Mouse (Mus musculus) heart, embryonic 16.5 days (tissue): ENCODE measurements at regions not wholly inside any gene's neighbourhood (a gene's known extent, or its start where the extent isn't known, plus 50 kb on each side); places are given as distances from the start of the nearest gene placed in this dataset.

Source experiments
- ATAC-seq: fragments of 200-750 bp; cut with Nextera tagmentation; replicated peaks from 2 replicates; pipeline ENCODE4 v1.8.0; 2017; ENCODE audit warnings: moderate number of reproducible peaks; ENCODE audit not compliant: insufficient read depth, low FRiP score; ENCODE audit errors: extremely low read depth
- H3K27ac ChIP-seq: fragments of 300-500 bp; sonication (generic); 2 replicates; pipeline ENCODE4 v1.5.1; 2014; ENCODE audit warnings: mild to moderate bottlenecking, low read length, control low read depth, moderate library complexity
- H3K27me3 ChIP-seq: fragments of 300-500 bp; sonication (generic); 2 replicates; pipeline ENCODE4 v1.6.1; 2014; ENCODE audit warnings: low read length, mixed read lengths; ENCODE audit not compliant: control insufficient read depth, insufficient read depth
- H3K36me3 ChIP-seq: fragments of 300-500 bp; sonication (generic); 2 replicates; pipeline ENCODE4 v1.6.1; 2014; ENCODE audit not compliant: control insufficient read depth, insufficient read depth
- H3K4me1 ChIP-seq: fragments of 300-500 bp; sonication (generic); 2 replicates; pipeline ENCODE4 v1.6.1; 2014; ENCODE audit warnings: low read length, mixed read lengths; ENCODE audit not compliant: control insufficient read depth, insufficient read depth
- H3K4me2 ChIP-seq: fragments of 300-500 bp; sonication (generic); 2 replicates; pipeline ENCODE4 v1.6.1; 2014; ENCODE audit warnings: low read depth, mild to moderate bottlenecking, control low read depth, low read length
- H3K4me3 ChIP-seq: fragments of 300-500 bp; sonication (generic); 2 replicates; pipeline ENCODE4 v1.5.1; 2014; ENCODE audit warnings: mild to moderate bottlenecking, control low read depth, low read length
- H3K9ac ChIP-seq: fragments of 300-500 bp; sonication (generic); 2 replicates; pipeline ENCODE4 v1.6.1; 2014; ENCODE audit warnings: low read length, control low read depth
- H3K9me3 ChIP-seq: fragments of 300-500 bp; sonication (generic); replicated peaks from 2 replicates; pipeline ENCODE4 v1.6.1; 2016; ENCODE audit warnings: low read length; ENCODE audit not compliant: control insufficient read depth
- WGBS: fragments of 180-500 bp; shearing (Covaris S2); extraction: QIAGEN DNeasy Blood & Tissue Kit; methylation state at CpG from one replicate; pipeline ENCODE4 v1.1.7; 2014; 5-methylcytosine and 5-hydroxymethylcytosine counted together

DNA sequence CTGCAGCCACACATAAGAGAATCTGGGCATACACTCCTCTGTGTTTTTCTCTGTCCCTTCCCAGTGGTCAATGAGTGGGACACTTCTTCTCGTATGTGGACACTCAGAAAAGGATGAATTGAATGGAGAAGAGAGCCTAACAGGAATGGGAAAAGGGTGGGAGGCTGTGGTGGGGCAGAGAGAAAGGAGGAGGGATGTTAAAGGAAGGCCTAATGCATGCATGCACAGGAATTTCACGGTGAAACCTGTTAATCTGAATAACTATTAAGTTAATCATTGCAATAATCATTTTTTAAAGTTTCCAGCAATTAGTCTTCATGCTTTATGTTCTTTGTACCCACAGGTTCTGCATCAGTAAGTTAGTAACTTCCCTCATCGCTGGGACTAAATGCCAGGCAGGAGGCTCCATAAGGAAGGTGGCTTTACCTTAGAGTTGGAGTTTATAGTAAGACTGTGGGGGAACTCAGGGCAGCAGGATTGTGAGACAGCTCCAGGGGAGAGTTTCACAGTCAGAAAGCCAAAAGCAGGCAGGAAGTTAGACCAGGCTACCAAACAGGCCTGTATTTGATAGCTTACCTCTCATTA is 305.3 kb upstream of the Adamts16 start:
- H3K27me3 ChIP-seq: no peaks in the 10 kb centered on the region
- 80% methylated on average over 3 of the region's 3 CpGs for WGBS
- ATAC-seq: no peak

DNA sequence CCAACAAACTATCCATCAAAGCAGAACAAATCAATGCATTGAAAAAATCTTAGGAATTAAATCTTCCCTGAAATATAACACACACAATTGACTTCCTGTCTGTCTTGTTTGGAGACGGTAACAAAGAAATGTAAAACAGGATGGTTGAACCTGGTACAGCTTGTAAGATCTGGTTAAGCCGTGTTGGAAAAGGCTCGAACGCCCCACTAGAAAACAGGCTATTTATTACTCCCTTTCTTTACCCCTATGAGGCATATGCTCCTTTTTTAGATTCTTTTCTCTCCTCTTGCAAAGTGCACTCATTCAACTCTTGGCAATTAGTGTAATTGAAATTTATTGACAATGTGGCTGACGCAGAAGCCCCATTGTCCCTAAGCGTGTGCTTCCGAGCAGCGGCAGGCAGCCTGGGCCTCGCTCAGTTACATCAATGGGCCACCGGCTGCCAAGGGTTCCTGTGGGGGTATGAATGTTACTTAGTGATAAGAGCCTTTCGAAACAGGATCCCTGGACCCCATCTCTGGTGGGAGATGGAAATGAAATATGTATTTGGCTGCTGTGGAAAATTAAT is 297.2 kb upstream of the Adamts16 start:
- Histone ChIP-seq H3K9ac (no peak overlapping the region), H3K4me2 (no peak overlapping the region), H3K4me1 (no peaks in the 10 kb centered on the region), H3K36me3 (no peaks in the 10 kb centered on the region), H3K27me3 (no peaks in the 10 kb centered on the region), H3K9me3 (no peaks in the 10 kb centered on the region), H3K27ac (no peak overlapping the region), H3K4me3 (no peak overlapping the region)
- 82% methylated on average over 11 of the region's 11 CpGs for WGBS
- no peak for ATAC-seq

More for the DNA sequence above, 305.3 kb upstream of the Adamts16 start:
- no peak overlapping the region for H3K4me2 ChIP-seq
- H3K27ac ChIP-seq: no peak overlapping the region
- no peak overlapping the region for H3K4me3 ChIP-seq
- no peaks in the 10 kb centered on the region for H3K4me1 ChIP-seq
- no peaks in the 10 kb centered on the region for H3K9me3 ChIP-seq
- H3K36me3 ChIP-seq: no peaks in the 10 kb centered on the region
- H3K9ac ChIP-seq: no peak overlapping the region

DNA sequence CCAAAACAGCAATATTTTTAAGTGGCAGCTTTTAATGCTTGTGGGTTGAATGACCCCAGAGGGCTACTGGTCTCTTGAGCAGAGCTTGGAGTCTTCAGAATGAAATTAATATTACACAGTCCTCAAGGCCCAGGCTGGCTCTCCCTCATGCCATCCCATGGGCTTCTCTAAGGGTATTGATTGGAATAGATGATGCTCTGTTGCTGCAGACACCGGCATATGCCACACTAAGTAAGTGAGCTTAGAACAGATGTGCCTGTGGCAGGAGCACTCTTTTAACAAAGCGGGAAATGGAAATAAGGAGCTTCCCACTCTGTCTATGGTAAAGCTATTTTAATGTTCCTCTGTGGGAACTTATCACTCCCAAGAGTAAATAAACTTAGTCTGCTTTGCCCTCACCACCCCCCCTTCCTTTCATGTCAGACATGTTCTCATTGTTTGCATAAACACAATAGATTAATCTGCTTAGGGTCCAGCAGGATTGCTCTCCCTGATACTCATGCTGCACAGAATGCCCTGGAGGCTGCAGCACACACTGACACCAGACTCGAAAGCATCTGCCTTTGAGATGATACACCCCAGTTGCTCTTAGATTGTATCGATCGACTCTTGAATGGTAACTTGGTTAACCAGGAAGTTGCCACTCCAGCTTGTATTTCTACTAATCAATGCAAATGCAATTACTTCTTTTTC is 294.5 kb upstream of the Adamts16 start:
- 72% methylated on average over 5 of the region's 5 CpGs for WGBS
- Histone ChIP-seq H3K36me3 (no peaks in the 10 kb centered on the region), H3K27me3 (no peaks in the 10 kb centered on the region), H3K4me3 (no peak overlapping the region), H3K4me1 (no peaks in the 10 kb centered on the region), H3K9ac (no peak overlapping the region), H3K9me3 (no peaks in the 10 kb centered on the region), H3K4me2 (no peak overlapping the region), H3K27ac (no peak overlapping the region)
- ATAC-seq: no peak

DNA sequence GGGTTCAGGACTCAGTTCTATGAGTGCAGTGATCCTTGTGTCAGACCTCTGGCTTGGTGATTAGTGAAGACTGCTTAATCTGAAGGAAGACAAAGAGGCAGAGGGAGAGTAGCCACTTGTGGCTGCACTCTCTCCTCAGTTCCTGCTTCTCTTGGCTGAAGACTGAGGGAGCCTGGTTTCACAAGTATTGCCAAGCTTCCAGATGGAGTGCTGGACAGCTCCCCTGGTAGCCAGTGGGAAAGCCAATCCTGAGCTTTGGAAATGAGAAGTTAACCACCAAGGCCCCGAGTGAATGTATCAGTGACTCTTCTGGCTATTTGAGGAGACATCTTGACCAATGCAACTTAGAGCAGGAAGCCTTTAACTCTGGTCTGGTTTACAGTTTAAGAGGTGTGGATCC is 279.9 kb upstream of the Adamts16 start:
- 3% methylated on average over 1 of the region's 1 CpGs for WGBS
- H3K4me1 ChIP-seq: no peaks in the 10 kb centered on the region
- ATAC-seq: no peak

DNA sequence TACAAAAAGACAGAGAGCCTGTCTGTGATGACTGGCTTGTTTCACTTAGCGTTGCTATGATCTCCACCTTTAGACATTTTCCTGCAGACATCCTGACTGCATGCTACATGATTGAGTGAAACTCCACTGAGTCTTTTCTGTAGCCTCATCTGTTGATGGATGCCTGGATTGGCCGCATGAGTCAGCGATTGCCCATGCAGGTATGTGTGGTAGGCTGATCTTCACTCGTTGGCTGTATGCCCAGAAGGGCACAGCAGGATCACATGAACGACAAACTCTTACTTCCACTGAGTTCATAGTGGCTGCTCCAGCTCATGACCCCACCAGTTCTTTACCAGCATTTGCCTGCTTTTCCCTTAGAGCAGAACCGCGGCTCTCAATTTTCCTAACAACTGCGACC is 266.6 kb upstream of the Adamts16 start:
- H3K4me3 ChIP-seq: no peak overlapping the region
- no peaks in the 10 kb centered on the region for H3K36me3 ChIP-seq
- H3K4me1 ChIP-seq: peaks cover 4% of the 10 kb centered on the region; the same call in 1 of the 2 replicates
- H3K27me3 ChIP-seq: no peaks in the 10 kb centered on the region
- no peaks in the 10 kb centered on the region for H3K9me3 ChIP-seq
- WGBS: 59% methylated on average over 8 of the region's 8 CpGs
- H3K4me2 ChIP-seq: no peak overlapping the region
- H3K9ac ChIP-seq: no peak overlapping the region
- 0 out of 2 replicates have a peak, but pooled peaks have one; percentile 28 for ATAC-seq
- H3K27ac ChIP-seq: no peak overlapping the region

More for the DNA sequence above, 279.9 kb upstream of the Adamts16 start:
- Histone ChIP-seq H3K4me2 (no peak overlapping the region), H3K36me3 (no peaks in the 10 kb centered on the region), H3K4me3 (no peak overlapping the region), H3K9ac (no peak overlapping the region), H3K27me3 (no peaks in the 10 kb centered on the region), H3K9me3 (no peaks in the 10 kb centered on the region), H3K27ac (no peak overlapping the region)

DNA sequence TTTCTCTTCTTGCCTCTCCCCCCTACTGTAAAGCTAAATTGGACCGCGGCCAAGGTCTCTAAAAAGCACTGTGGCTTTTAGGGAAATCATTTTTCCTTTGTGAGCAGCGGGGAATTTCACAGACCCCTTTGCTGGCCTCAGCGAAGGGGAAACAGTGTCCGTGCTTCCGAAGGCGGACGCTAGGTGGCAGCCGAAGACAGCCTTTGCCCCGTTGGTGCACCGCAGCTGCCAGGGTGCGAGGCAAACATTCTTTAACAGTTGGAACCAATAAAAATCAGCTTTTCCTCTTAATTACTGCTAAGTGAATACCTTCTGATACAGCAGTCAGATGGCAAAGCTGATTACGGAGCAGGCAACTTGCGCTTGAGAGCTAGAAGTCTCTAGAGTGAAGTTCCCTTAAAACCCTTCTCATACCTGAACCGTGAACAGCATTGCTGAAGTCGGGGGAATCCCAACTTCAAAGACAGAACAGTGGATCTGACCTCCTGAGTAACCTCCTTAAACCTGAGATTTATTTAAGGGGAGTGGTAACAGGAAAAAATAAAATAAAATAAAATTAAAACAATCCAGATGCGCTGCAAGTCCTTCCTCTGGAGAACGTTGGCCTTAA is 263.7 kb upstream of the Adamts16 start:
- peak overlapping the region; percentile 67 for H3K4me2 ChIP-seq
- H3K27me3 ChIP-seq: no peaks in the 10 kb centered on the region
- peaks cover 4% of the 10 kb centered on the region; the same call in 1 of the 2 replicates for H3K4me1 ChIP-seq
- WGBS: 16% methylated on average over 18 of the region's 18 CpGs
- no peaks in the 10 kb centered on the region for H3K36me3 ChIP-seq
- H3K27ac ChIP-seq: no peak overlapping the region
- H3K4me3 ChIP-seq: peak overlapping the region; percentile 36
- 0 out of 2 replicates have a peak overlapping the region, but pooled peaks have one; percentile 16 for H3K9ac ChIP-seq
- H3K9me3 ChIP-seq: no peaks in the 10 kb centered on the region
- ATAC-seq: no peak

DNA sequence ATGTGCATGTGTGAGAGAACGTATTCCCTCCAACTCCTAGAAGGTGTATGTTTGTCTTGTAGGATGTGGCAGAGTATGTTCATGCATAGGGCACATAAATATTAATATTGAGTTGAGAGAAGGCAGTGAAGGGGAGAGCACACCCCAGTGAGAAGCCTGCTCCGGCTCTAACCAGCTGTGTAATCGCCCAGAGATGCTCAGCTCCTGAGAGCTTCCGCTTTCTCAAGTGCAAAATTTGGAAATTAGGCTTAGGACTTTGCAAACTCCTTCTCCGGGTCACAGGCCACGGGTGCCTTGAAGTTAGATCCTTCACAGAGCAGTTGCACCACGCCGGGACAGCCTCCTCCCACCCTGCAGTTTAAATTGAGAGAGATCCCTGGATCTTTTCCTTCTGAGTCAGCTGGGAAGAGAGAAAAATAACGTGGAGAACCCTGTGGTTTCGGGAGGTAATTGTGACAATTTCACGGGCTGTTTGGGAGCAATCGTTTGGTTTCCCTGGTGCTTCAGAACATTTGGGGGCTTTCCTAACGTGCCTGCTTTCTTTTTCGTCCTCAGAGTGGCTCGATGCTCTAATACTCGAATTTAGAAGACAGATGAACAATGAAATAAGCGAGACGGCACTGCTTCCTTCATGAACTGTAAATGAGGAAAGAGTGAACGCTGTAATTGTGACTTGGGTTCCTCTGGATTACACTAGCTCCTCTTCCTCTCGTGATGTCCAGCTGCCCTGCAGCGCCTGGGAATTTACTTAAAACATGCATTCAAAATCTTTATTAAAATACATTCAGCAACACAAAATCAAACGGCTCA is 263.0 kb upstream of the Adamts16 start:
- H3K36me3 ChIP-seq: no peaks in the 10 kb centered on the region
- H3K4me3 ChIP-seq: peak overlapping the region; percentile 36
- peak overlapping the region; percentile 67 for H3K4me2 ChIP-seq
- H3K4me1 ChIP-seq: peaks cover 4% of the 10 kb centered on the region; the same call in 1 of the 2 replicates
- no peaks in the 10 kb centered on the region for H3K27me3 ChIP-seq
- H3K9ac ChIP-seq: 0 out of 2 replicates have a peak overlapping the region, but pooled peaks have one; percentile 16
- ATAC-seq: no peak
- H3K9me3 ChIP-seq: no peaks in the 10 kb centered on the region
- no peak overlapping the region for H3K27ac ChIP-seq
- 32% methylated on average over 22 of the region's 22 CpGs for WGBS

DNA sequence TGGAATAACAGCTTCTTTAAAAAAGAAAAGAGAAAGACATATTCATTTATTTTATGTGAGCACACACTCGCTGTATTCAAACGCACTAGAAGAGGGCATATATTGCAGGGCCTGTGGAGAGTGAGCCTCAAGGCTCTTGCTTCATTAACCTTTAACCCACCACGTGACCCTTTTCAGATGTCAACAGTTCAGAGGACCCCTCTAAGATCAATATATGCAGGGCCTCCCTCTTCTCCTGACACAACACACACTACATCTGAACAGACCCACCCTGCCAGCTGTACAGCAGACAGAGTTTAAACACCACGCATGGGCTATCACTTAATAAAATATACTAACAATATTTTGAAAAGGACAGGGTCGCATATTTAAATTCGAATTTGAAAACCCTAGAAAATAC is 242.7 kb upstream of the Adamts16 start:
- Histone ChIP-seq H3K27ac (no peak overlapping the region), H3K4me3 (no peak overlapping the region), H3K27me3 (no peaks in the 10 kb centered on the region), H3K9me3 (no peaks in the 10 kb centered on the region), H3K4me2 (no peak overlapping the region), H3K36me3 (no peaks in the 10 kb centered on the region), H3K4me1 (no peaks in the 10 kb centered on the region), H3K9ac (no peak overlapping the region)
- ATAC-seq: no peak
- WGBS: 60% methylated on average over 6 of the region's 6 CpGs
